Mouse (Mus musculus): ENCODE measurements around the gene Arhgef25. TPM values are rescaled to one million over a fixed set of nuclear protein-coding genes. Genes with fewer than 3 reads are reported as not detected.

Gene Arhgef25
- polyA plus RNA-seq, 1 experiment from 2014 or later, result 24.2 TPM

DNA sequence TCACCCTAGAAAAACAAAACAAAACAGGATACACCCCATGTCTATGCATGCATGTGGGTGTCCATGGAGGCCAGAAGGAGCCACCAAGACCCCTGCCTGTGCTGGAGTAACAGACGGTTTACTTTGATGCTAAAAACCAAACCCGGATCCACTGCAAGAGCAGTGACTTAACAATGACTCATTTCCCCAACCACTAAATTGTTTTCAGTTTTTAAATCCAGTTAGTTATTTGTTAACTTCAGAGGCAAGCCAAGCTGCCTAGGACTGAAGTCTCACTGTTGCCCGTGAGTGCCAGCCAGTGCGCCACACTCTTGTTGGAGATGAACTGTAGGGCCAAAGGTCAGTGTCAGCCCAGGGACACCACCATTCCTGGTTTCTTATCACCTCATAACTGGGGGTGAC is 39.4 kb downstream of the Arhgef25 start:
- H3K36me3 ChIP-seq (ENCODE audit: control insufficient read depth, insufficient read depth, low read length), result no peaks in the 10 kb centered on the region
- H3K4me3 ChIP-seq (ENCODE audit: low read depth, low read length), result no peak overlapping the region
- H3K9me3 ChIP-seq (ENCODE audit: control insufficient read depth, low read length), result no peaks in the 10 kb centered on the region
- no peak overlapping the region for H3K27ac ChIP-seq (ENCODE audit: low read depth, low read length)
- WGBS, result 87% methylated on average over 4 of the region's 4 CpGs
- no peak for ATAC-seq (ENCODE audit: low read depth)
- no peaks in the 10 kb centered on the region for H3K4me1 ChIP-seq (ENCODE audit: control insufficient read depth, insufficient read depth, low read length)
- H3K27me3 ChIP-seq (ENCODE audit: control insufficient read depth, insufficient read depth, low read length), result no peaks in the 10 kb centered on the region
- no peak overlapping the region for H3K4me2 ChIP-seq (ENCODE audit: low read depth, low read length)
- no peak overlapping the region for H3K9ac ChIP-seq (replicated peaks; ENCODE audit: low read depth, low read length)

GRCm38 (mm10) chr10:127147135-127147534 is 42.7 kb downstream of the Arhgef25 start:
- Histone ChIP-seq H3K9me3 (ENCODE audit: control insufficient read depth, low read length) (no peaks in the 10 kb centered on the region), H3K9ac (replicated peaks; ENCODE audit: low read depth, low read length) (no peak overlapping the region), H3K27ac (ENCODE audit: low read depth, low read length) (no peak overlapping the region), H3K4me3 (ENCODE audit: low read depth, low read length) (no peak overlapping the region), H3K4me1 (ENCODE audit: control insufficient read depth, insufficient read depth, low read length) (no peaks in the 10 kb centered on the region), H3K4me2 (ENCODE audit: low read depth, low read length) (no peak overlapping the region), H3K36me3 (ENCODE audit: control insufficient read depth, insufficient read depth, low read length) (no peaks in the 10 kb centered on the region), H3K27me3 (ENCODE audit: control insufficient read depth, insufficient read depth, low read length) (no peaks in the 10 kb centered on the region)
- no peak for ATAC-seq (ENCODE audit: low read depth)
- WGBS, result 81% methylated on average over 6 of the region's 6 CpGs

DNA sequence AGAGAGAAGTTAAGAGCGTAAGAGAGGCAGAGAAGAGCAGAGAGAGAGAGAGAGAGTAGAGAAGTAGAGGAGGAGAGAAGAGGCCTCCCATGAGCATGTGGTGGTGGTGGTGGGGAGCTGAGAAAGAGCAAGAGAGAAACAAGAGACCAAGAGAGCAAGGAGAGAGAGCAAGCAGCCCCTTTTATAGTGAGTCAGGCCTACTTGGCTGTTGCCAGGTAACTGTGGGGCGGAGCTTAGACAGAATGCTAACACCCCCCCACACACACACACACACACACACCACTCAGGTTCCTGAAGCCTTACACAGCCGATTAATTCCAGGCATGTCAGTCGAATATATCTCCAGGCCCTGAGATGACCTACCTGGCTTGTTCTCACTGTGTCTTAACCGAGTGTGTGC is 44.6 kb downstream of the Arhgef25 start:
- no peak overlapping the region for H3K9ac ChIP-seq (replicated peaks; ENCODE audit: low read depth, low read length)
- H3K4me2 ChIP-seq (ENCODE audit: low read depth, low read length), result no peak overlapping the region
- no peak overlapping the region for H3K4me3 ChIP-seq (ENCODE audit: low read depth, low read length)
- no peak for ATAC-seq (ENCODE audit: low read depth)
- H3K27ac ChIP-seq (ENCODE audit: low read depth, low read length), result no peak overlapping the region
- H3K9me3 ChIP-seq (ENCODE audit: control insufficient read depth, low read length), result no peaks in the 10 kb centered on the region
- H3K4me1 ChIP-seq (ENCODE audit: control insufficient read depth, insufficient read depth, low read length), result no peaks in the 10 kb centered on the region
- no peaks in the 10 kb centered on the region for H3K36me3 ChIP-seq (ENCODE audit: control insufficient read depth, insufficient read depth, low read length)
- H3K27me3 ChIP-seq (ENCODE audit: control insufficient read depth, insufficient read depth, low read length), result no peaks in the 10 kb centered on the region
- WGBS, result 83% methylated on average over 5 of the region's 5 CpGs

DNA sequence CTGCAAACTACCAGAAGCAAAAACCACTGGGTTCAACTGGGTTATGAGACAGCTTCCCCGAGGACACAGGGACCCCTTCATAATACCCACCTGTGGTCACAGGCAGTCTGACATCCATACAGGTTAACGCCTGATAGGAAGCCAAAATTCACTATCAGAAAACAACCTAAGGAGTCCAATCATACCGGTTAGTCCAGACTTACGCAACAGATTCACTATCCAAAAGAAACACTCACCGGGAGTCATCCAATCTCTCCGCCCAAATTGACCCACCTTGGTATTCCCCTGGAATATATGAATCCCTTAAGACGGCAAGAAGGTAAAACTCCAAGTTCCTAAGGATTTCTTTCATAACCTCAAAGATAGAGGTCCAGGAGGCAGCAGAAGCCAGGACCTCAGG is 45.3 kb downstream of the Arhgef25 start:
- no peaks in the 10 kb centered on the region for H3K4me1 ChIP-seq (ENCODE audit: control insufficient read depth, insufficient read depth, low read length)
- H3K27ac ChIP-seq (ENCODE audit: low read depth, low read length), result no peak overlapping the region
- no peak overlapping the region for H3K9ac ChIP-seq (replicated peaks; ENCODE audit: low read depth, low read length)
- no peaks in the 10 kb centered on the region for H3K27me3 ChIP-seq (ENCODE audit: control insufficient read depth, insufficient read depth, low read length)
- H3K4me3 ChIP-seq (ENCODE audit: low read depth, low read length), result no peak overlapping the region
- no peaks in the 10 kb centered on the region for H3K36me3 ChIP-seq (ENCODE audit: control insufficient read depth, insufficient read depth, low read length)
- WGBS, result 98% methylated on average over 7 of the region's 7 CpGs
- ATAC-seq (ENCODE audit: low read depth), result no peak
- no peaks in the 10 kb centered on the region for H3K9me3 ChIP-seq (ENCODE audit: control insufficient read depth, low read length)
- H3K4me2 ChIP-seq (ENCODE audit: low read depth, low read length), result no peak overlapping the region

- no peak for ATAC-seq (ENCODE audit: low read depth)
- no peak overlapping the region for H3K4me2 ChIP-seq (ENCODE audit: low read depth, low read length)
- WGBS, result 67% methylated on average over 8 of the region's 8 CpGs
These were observed 46.7 kb downstream of the Arhgef25 start for GRCm38 (mm10) chr10:127143228-127143627.

GRCm38 (mm10) chr10:127141500-127141899 is 48.4 kb downstream of the Arhgef25 start:
- no peaks in the 10 kb centered on the region for H3K9me3 ChIP-seq (ENCODE audit: control insufficient read depth, low read length)
- no peak overlapping the region for H3K9ac ChIP-seq (replicated peaks; ENCODE audit: low read depth, low read length)
- no peak overlapping the region for H3K4me3 ChIP-seq (ENCODE audit: low read depth, low read length)
- 88% methylated on average over 8 of the region's 8 CpGs for WGBS
- no peaks in the 10 kb centered on the region for H3K4me1 ChIP-seq (ENCODE audit: control insufficient read depth, insufficient read depth, low read length)
- no peak overlapping the region for H3K27ac ChIP-seq (ENCODE audit: low read depth, low read length)
- H3K36me3 ChIP-seq (ENCODE audit: control insufficient read depth, insufficient read depth, low read length), result no peaks in the 10 kb centered on the region
- no peak for ATAC-seq (ENCODE audit: low read depth)
- H3K4me2 ChIP-seq (ENCODE audit: low read depth, low read length), result no peak overlapping the region
- H3K27me3 ChIP-seq (ENCODE audit: control insufficient read depth, insufficient read depth, low read length), result no peaks in the 10 kb centered on the region

More at GRCm38 (mm10) chr10:127143228-127143627, 46.7 kb downstream of the Arhgef25 start:
- Histone ChIP-seq H3K9ac (replicated peaks; ENCODE audit: low read depth, low read length) (no peak overlapping the region), H3K4me3 (ENCODE audit: low read depth, low read length) (no peak overlapping the region), H3K27me3 (ENCODE audit: control insufficient read depth, insufficient read depth, low read length) (no peaks in the 10 kb centered on the region), H3K4me1 (ENCODE audit: control insufficient read depth, insufficient read depth, low read length) (no peaks in the 10 kb centered on the region), H3K36me3 (ENCODE audit: control insufficient read depth, insufficient read depth, low read length) (no peaks in the 10 kb centered on the region), H3K27ac (ENCODE audit: low read depth, low read length) (no peak overlapping the region), H3K9me3 (ENCODE audit: control insufficient read depth, low read length) (no peaks in the 10 kb centered on the region)

DNA sequence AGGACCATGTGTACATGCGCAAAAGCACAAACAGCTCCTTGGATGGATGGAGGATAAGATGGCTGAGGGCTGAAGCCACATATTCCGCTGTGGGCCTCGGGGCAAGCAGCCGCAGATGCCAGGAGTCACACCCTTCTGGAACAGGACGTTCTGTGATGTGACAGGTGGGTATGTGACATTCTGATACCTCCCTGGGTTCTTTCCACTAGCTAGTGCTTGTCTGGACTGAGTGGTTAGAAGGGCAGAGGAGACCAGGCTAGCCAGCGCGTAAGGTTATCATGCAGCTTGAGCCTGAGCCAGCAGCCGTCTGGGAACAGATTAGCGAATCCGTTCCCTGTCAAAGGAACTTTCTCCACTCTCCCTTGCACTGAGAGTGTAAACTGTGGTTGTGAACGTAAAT is 48.9 kb downstream of the Arhgef25 start:
- no peaks in the 10 kb centered on the region for H3K9me3 ChIP-seq (ENCODE audit: control insufficient read depth, low read length)
- no peaks in the 10 kb centered on the region for H3K36me3 ChIP-seq (ENCODE audit: control insufficient read depth, insufficient read depth, low read length)
- no peaks in the 10 kb centered on the region for H3K27me3 ChIP-seq (ENCODE audit: control insufficient read depth, insufficient read depth, low read length)
- no peak overlapping the region for H3K9ac ChIP-seq (replicated peaks; ENCODE audit: low read depth, low read length)
- H3K27ac ChIP-seq (ENCODE audit: low read depth, low read length), result no peak overlapping the region
- ATAC-seq (ENCODE audit: low read depth), result no peak
- WGBS, result 89% methylated on average over 11 of the region's 11 CpGs
- H3K4me1 ChIP-seq (ENCODE audit: control insufficient read depth, insufficient read depth, low read length), result no peaks in the 10 kb centered on the region
- no peak overlapping the region for H3K4me2 ChIP-seq (ENCODE audit: low read depth, low read length)
- no peak overlapping the region for H3K4me3 ChIP-seq (ENCODE audit: low read depth, low read length)

DNA sequence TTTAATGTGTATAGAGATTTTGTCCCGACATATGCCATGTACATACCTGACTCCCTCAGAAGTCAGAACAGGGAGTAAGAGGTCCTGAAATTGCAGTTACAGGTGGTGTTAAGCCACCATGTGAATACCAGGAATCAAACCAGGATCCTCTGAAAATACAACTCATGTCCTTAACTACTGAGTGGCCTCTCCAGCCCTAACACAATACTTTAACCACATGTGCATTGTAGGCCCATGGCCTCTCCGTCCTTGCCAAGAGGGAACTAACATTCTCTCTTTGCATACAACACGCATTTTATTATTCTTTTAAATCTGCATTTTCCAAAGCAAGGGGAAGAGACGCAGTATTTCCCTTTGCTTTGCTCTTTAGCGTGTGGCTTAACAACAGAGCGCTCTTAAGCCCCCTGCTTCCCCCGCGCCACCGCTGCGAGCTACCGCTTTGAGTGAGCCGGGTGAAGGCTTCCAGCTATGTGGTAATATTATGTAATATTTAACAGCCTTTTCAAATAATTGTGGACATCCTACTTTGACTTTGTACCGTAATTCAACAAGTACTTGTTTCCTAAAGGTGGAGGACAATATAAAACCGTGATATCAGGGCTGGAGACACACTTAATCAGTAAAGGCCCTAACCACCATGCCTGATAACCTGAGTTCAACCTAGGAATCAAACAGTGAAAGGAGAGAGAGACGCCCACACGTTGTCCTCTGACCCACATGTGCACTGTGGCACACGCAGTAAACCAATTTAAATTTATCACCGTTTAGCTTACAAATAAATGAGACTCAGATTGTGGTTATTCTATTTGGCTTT is 51.3 kb downstream of the Arhgef25 start:
- Histone ChIP-seq H3K27me3 (ENCODE audit: control insufficient read depth, insufficient read depth, low read length) (no peaks in the 10 kb centered on the region), H3K27ac (ENCODE audit: low read depth, low read length) (no peak overlapping the region), H3K4me2 (ENCODE audit: low read depth, low read length) (no peak overlapping the region), H3K4me3 (ENCODE audit: low read depth, low read length) (no peak overlapping the region), H3K9me3 (ENCODE audit: control insufficient read depth, low read length) (no peaks in the 10 kb centered on the region), H3K4me1 (ENCODE audit: control insufficient read depth, insufficient read depth, low read length) (no peaks in the 10 kb centered on the region), H3K36me3 (ENCODE audit: control insufficient read depth, insufficient read depth, low read length) (no peaks in the 10 kb centered on the region), H3K9ac (replicated peaks; ENCODE audit: low read depth, low read length) (no peak overlapping the region)
- WGBS, result 90% methylated on average over 18 of the region's 18 CpGs
- ATAC-seq (ENCODE audit: low read depth), result no peak

DNA sequence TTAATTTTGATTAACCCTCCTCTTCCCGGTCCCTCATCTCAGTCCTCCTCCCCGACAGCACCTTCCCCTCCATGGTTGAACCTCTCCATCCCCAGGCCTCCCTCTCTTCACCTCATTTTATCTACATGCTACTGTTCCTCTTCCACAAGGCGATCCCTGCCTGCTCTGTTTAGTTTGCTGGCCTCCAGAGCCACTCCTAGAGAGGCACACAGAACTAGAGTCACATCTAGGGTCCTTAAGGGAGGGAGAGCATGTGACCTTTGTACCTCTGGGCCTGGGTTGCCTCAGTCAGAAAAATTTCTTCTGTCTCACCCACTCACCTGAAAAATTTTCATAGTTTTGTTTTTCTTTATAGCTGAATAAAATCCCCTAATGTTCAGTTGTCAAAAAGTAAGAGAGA is 52.0 kb downstream of the Arhgef25 start:
- Histone ChIP-seq H3K36me3 (ENCODE audit: control insufficient read depth, insufficient read depth, low read length) (no peaks in the 10 kb centered on the region), H3K27me3 (ENCODE audit: control insufficient read depth, insufficient read depth, low read length) (no peaks in the 10 kb centered on the region), H3K4me1 (ENCODE audit: control insufficient read depth, insufficient read depth, low read length) (no peaks in the 10 kb centered on the region), H3K9ac (replicated peaks; ENCODE audit: low read depth, low read length) (no peak overlapping the region), H3K9me3 (ENCODE audit: control insufficient read depth, low read length) (no peaks in the 10 kb centered on the region), H3K4me3 (ENCODE audit: low read depth, low read length) (no peak overlapping the region), H3K4me2 (ENCODE audit: low read depth, low read length) (no peak overlapping the region), H3K27ac (ENCODE audit: low read depth, low read length) (no peak overlapping the region)
- no peak for ATAC-seq (ENCODE audit: low read depth)
- 86% methylated on average over 3 of the region's 3 CpGs for WGBS
